Mouse (Mus musculus): ENCODE results near the gene Svopl.

- TF ChIP-seq CTCF (IDR thresholded peaks at IDR 0.05; ENCODE audit: low read depth, low read length) (no peak), EP300 (IDR thresholded peaks at IDR 0.05; ENCODE audit: insufficient read depth, low read depth, low read length) (no peak), POLR2A (IDR thresholded peaks at IDR 0.05; ENCODE audit: insufficient read depth, low read length) (no peak)
Observed at GRCm38 (mm10) chr6:38087242-38088026, 40.6 kb upstream of the Svopl start.

Measured in ES-Bruce4 (cell line).